Mouse (Mus musculus) c-Kit-positive CD71-negative TER-119-negative erythroid progenitor cells, embryonic 14.5 days (primary cell): ENCODE results near the gene Snd1.
A peak's percentile ranks its signal among the peaks of the same experiment; 100 is the strongest.

Experiments
- DNase-seq: peaks from one replicate; pipeline ENCODE4 v3.0.0-alpha.2; 2013; ENCODE audit warnings: low read depth

The Snd1 gene

GRCm38 (mm10) chr6:28978881-28979280 is 503.9 kb downstream of the Snd1 start:
- no peak for DNase-seq

GRCm38 (mm10) chr6:28979586-28979985 is 504.6 kb downstream of the Snd1 start:
- no peak for DNase-seq

GRCm38 (mm10) chr6:28980219-28980618 is 505.3 kb downstream of the Snd1 start:
- no peak for DNase-seq

- no peak for DNase-seq
Observed at GRCm38 (mm10) chr6:28980750-28981584, 506.0 kb downstream of the Snd1 start.

- no peak for DNase-seq
Observed at GRCm38 (mm10) chr6:28981585-28981948, 506.6 kb downstream of the Snd1 start.

- DNase-seq: peak; percentile 76
Observed at GRCm38 (mm10) chr6:28981966-28982701, 507.2 kb downstream of the Snd1 start.

- DNase-seq: no peak
Observed at GRCm38 (mm10) chr6:28982817-28983216, 507.9 kb downstream of the Snd1 start.
